Mouse (Mus musculus): ENCODE data around the gene Grasp. TPM values are rescaled to one million over a fixed set of nuclear protein-coding genes. Genes with fewer than 3 reads are reported as not detected.

Gene Grasp
- polyA plus RNA-seq, 1 experiment from 2014 or later: 6.4 TPM

GRCm38 (mm10) chr15:101274380-101274779 is 50.4 kb downstream of the Grasp start:
- Histone ChIP-seq H3K36me3 (ENCODE audit: control insufficient read depth, insufficient read depth, low read length) (peaks cover 29% of the 10 kb centered on the region), H3K4me3 (ENCODE audit: low read depth, low read length) (no peak overlapping the region), H3K9ac (replicated peaks; ENCODE audit: low read depth, low read length) (no peak overlapping the region), H3K4me1 (ENCODE audit: control insufficient read depth, insufficient read depth, low read length) (peaks cover 22% of the 10 kb centered on the region), H3K4me2 (replicated peaks; ENCODE audit: low read depth, low read length) (no peak overlapping the region), H3K27me3 (ENCODE audit: control insufficient read depth, insufficient read depth, low read length) (no peaks in the 10 kb centered on the region), H3K27ac (ENCODE audit: low read length) (no peak overlapping the region), H3K9me3 (ENCODE audit: control insufficient read depth, low read depth, low read length) (no peaks in the 10 kb centered on the region)
- WGBS: 28% methylated on average over 6 of the region's 6 CpGs
- no peak for ATAC-seq (ENCODE audit: insufficient number of reproducible peaks, insufficient read depth, low FRiP score, low read depth)

GRCm38 (mm10) chr15:101277351-101277899 is 53.4 kb downstream of the Grasp start:
- Histone ChIP-seq H3K4me2 (replicated peaks; ENCODE audit: low read depth, low read length) (no peak overlapping the region), H3K27me3 (ENCODE audit: control insufficient read depth, insufficient read depth, low read length) (no peaks in the 10 kb centered on the region), H3K9ac (replicated peaks; ENCODE audit: low read depth, low read length) (no peak overlapping the region), H3K27ac (ENCODE audit: low read length) (peak overlapping the region; percentile 41; the same call in 1 of the 2 replicates), H3K36me3 (ENCODE audit: control insufficient read depth, insufficient read depth, low read length) (peaks cover 17% of the 10 kb centered on the region), H3K4me3 (ENCODE audit: low read depth, low read length) (no peak overlapping the region), H3K9me3 (ENCODE audit: control insufficient read depth, low read depth, low read length) (no peaks in the 10 kb centered on the region), H3K4me1 (ENCODE audit: control insufficient read depth, insufficient read depth, low read length) (peaks cover 24% of the 10 kb centered on the region)
- ATAC-seq (ENCODE audit: insufficient number of reproducible peaks, insufficient read depth, low FRiP score, low read depth): peak; percentile 57
- WGBS: 58% methylated on average over 11 of the region's 11 CpGs

- no peak overlapping the region for H3K4me2 ChIP-seq (replicated peaks; ENCODE audit: low read depth, low read length)
- H3K4me1 ChIP-seq (ENCODE audit: control insufficient read depth, insufficient read depth, low read length): peaks cover 24% of the 10 kb centered on the region
- peak overlapping the region; percentile 15; the same call in 1 of the 2 replicates for H3K27ac ChIP-seq (ENCODE audit: low read length)
- peaks cover 8% of the 10 kb centered on the region; the same call in 1 of the 2 replicates for H3K36me3 ChIP-seq (ENCODE audit: control insufficient read depth, insufficient read depth, low read length)
- H3K4me3 ChIP-seq (ENCODE audit: low read depth, low read length): no peak overlapping the region
- H3K27me3 ChIP-seq (ENCODE audit: control insufficient read depth, insufficient read depth, low read length): no peaks in the 10 kb centered on the region
- H3K9me3 ChIP-seq (ENCODE audit: control insufficient read depth, low read depth, low read length): no peaks in the 10 kb centered on the region
- no peak for ATAC-seq (ENCODE audit: insufficient number of reproducible peaks, insufficient read depth, low FRiP score, low read depth)
- 35% methylated on average over 5 of the region's 5 CpGs for WGBS
- no peak overlapping the region for H3K9ac ChIP-seq (replicated peaks; ENCODE audit: low read depth, low read length)
Measured at GRCm38 (mm10) chr15:101278589-101278988, 54.6 kb downstream of the Grasp start.

- no peaks in the 10 kb centered on the region for H3K9me3 ChIP-seq (ENCODE audit: control insufficient read depth, low read depth, low read length)
- H3K4me2 ChIP-seq (replicated peaks; ENCODE audit: low read depth, low read length): no peak overlapping the region
- H3K36me3 ChIP-seq (ENCODE audit: control insufficient read depth, insufficient read depth, low read length): no peaks in the 10 kb centered on the region
- no peak overlapping the region; the same call in 1 of the 2 replicates for H3K27ac ChIP-seq (ENCODE audit: low read length)
- ATAC-seq (ENCODE audit: insufficient number of reproducible peaks, insufficient read depth, low FRiP score, low read depth): no peak
- H3K9ac ChIP-seq (replicated peaks; ENCODE audit: low read depth, low read length): no peak overlapping the region
- 48% methylated on average over 12 of the region's 12 CpGs for WGBS
- no peak overlapping the region for H3K4me3 ChIP-seq (ENCODE audit: low read depth, low read length)
- H3K4me1 ChIP-seq (ENCODE audit: control insufficient read depth, insufficient read depth, low read length): peaks cover 24% of the 10 kb centered on the region
- no peaks in the 10 kb centered on the region for H3K27me3 ChIP-seq (ENCODE audit: control insufficient read depth, insufficient read depth, low read length)
Measured at GRCm38 (mm10) chr15:101279430-101279999, 55.5 kb downstream of the Grasp start.

Small RNAs within 50 kb of the gene (microRNA-seq; reads per million reads assigned to microRNA genes)
- 0.78 reads per million for gene Mir6962

Other genes starting within 250 kb of the Grasp start
- not detected in 2 replicates for gene Gm47841, start 176.8 kb upstream of the Grasp start, polyA plus RNA-seq (2014; fragmentation: Nextera tagmentation; extraction: Ambion mirVana)
- gene Fignl2, start 145.6 kb upstream of the Grasp start, polyA plus RNA-seq (2014; fragmentation: Nextera tagmentation; extraction: Ambion mirVana): 0.38 and 0.41 TPM in 2 replicates
- gene Ankrd33, start 108.4 kb upstream of the Grasp start, polyA plus RNA-seq (2014; fragmentation: Nextera tagmentation; extraction: Ambion mirVana): not detected in 2 replicates
- 15.6 and 16.9 TPM in 2 replicates for gene Acvrl1, start 95.7 kb upstream of the Grasp start, polyA plus RNA-seq (2014; fragmentation: Nextera tagmentation; extraction: Ambion mirVana)
- 11.5 and 14.5 TPM in 2 replicates for gene Acvr1b, start 50.1 kb upstream of the Grasp start, polyA plus RNA-seq (2014; fragmentation: Nextera tagmentation; extraction: Ambion mirVana)
- gene Nr4a1, start 30.1 kb downstream of the Grasp start, polyA plus RNA-seq (2014; fragmentation: Nextera tagmentation; extraction: Ambion mirVana): 10.1 and 12.1 TPM in 2 replicates
- gene Atg101, start 60.1 kb downstream of the Grasp start, polyA plus RNA-seq (2014; fragmentation: Nextera tagmentation; extraction: Ambion mirVana): 63.5 and 64.1 TPM in 2 replicates
- gene 6030408B16Rik, start 69.0 kb downstream of the Grasp start, polyA plus RNA-seq (2014; fragmentation: Nextera tagmentation; extraction: Ambion mirVana): 20.1 and 25.0 TPM in 2 replicates
- 2.4 and 4.0 TPM in 2 replicates for gene Krt80, start 146.0 kb downstream of the Grasp start, polyA plus RNA-seq (2014; fragmentation: Nextera tagmentation; extraction: Ambion mirVana)
- 131 and 148 TPM in 2 replicates for gene Krt7, start 186.9 kb downstream of the Grasp start, polyA plus RNA-seq (2014; fragmentation: Nextera tagmentation; extraction: Ambion mirVana)
- 0.10 and 0.11 TPM in 2 replicates for gene Krt87, start 214.6 kb downstream of the Grasp start, polyA plus RNA-seq (2014; fragmentation: Nextera tagmentation; extraction: Ambion mirVana)
- gene Krt88, start 223.6 kb downstream of the Grasp start, polyA plus RNA-seq (2014; fragmentation: Nextera tagmentation; extraction: Ambion mirVana): not detected in 2 replicates
- gene Krt81, start 239.6 kb downstream of the Grasp start, polyA plus RNA-seq (2014; fragmentation: Nextera tagmentation; extraction: Ambion mirVana): not detected in 2 replicates
- not detected in 2 replicates for gene Krt86, start 249.3 kb downstream of the Grasp start, polyA plus RNA-seq (2014; fragmentation: Nextera tagmentation; extraction: Ambion mirVana)